Mouse (Mus musculus): Measurements from ENCODE around the gene Plpp3.

DNA sequence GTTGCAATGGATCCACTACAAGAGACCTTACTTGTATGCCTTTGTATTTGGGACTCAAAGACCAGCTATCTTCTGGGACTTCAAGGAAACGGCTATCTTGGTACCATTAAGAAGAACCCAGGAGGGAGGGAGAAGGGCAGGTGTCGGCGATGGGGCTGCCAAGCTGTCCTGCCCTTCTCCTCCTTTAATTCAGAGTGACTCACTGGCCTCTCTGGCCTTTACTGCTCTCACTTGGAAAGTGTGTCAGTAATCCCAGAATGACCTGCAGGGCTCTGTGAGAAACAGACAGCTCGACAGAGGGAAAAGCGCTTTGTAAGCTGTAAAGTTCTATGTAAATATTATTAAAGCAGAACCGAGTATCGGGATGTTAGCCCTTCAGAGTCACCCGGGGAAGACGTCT is 46.9 kb downstream of the Plpp3 start:
- TF ChIP-seq POLR2A (IDR thresholded peaks at IDR 0.05; ENCODE audit: insufficient read depth, low read depth, low read length) (no peak), CTCF (IDR thresholded peaks at IDR 0.05; ENCODE audit: insufficient read depth, low read depth, low read length) (no peak)

Data from olfactory bulb, adult 2 months (tissue).